Mouse (Mus musculus): ENCODE results near the gene 4930548H24Rik.
"Not testable (repeated sequence)": the region's sequence is repeated elsewhere in the genome, so short reads cannot be mapped to it uniquely, and the experiment has no call there.

Gene 4930548H24Rik

GRCm38 (mm10) chr5:31527707-31528106 lies 42.2 kb downstream of the 4930548H24Rik start, which contains the start of gene Supt7l:
Gene Supt7l (minus strand): TSS chr5:31527807.
- in situ Hi-C loops (cut with MboI; ENCODE audit: low pct_unique_long_range_greater_than_20kb in 1 of 2, low sequenced_read_pairs in 2 of 2, unreplicated experiment in 1 of 2) = not testable (repeated sequence)

DNA sequence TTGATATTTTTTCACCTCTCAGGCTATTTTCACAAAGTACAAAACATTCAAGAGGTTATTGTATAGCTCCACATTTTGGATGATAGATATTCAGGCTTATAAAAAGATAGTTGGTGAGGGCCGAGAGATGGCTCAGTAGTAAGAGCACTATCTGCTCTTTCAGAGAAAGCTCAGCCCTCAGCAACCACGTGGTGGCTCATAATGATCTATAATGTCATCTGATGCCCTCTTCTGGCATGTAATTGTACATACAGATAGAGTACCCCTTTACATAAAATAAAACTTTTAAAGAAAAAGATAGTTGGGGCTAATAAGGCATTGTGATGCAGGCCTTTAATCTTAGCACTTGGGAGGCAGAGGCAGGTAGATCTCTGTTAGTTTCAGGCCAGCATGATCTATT lies 43.0 kb downstream of the 4930548H24Rik start:
- in situ Hi-C loops (cut with MboI; ENCODE audit: low pct_unique_long_range_greater_than_20kb in 1 of 2, low sequenced_read_pairs in 2 of 2, unreplicated experiment in 1 of 2) = no loop called here

DNA sequence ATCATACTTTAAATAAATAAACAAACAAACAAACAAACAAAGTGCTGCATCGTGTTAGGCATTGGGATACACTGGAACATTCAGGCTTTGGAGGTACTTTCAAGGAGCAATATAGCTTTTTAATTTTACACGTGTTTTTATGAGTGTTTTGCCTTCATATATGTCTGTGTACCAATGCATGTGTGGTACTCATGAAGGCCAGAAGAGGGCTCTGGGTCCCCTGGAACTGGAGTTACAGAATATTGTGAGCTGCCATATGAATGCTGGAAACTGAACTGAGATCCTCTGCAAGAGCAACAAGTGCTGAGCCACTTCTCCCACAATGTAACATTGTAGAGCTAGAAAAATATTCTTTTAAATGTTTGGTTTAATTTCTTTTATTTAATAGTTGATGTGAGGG lies 49.7 kb downstream of the 4930548H24Rik start:
- in situ Hi-C loops (cut with MboI; ENCODE audit: low pct_unique_long_range_greater_than_20kb in 1 of 2, low sequenced_read_pairs in 2 of 2, unreplicated experiment in 1 of 2) = no loop called here

All from mouse embryonic stem cell (cell line).